Mouse (Mus musculus) MEL-GATA-1-ER (cell line): ENCODE data around the gene Vps33b.
"Not testable (repeated sequence)": the region's sequence is repeated elsewhere in the genome, so short reads cannot be mapped to it uniquely, and the experiment has no call there.

ENCODE experiments used
- DNase-seq: peaks from one replicate; pipeline ENCODE4 v3.0.0-alpha.2; 2012; ENCODE audit warnings: low read depth; ENCODE audit errors: extremely low read depth

Gene Vps33b

DNA sequence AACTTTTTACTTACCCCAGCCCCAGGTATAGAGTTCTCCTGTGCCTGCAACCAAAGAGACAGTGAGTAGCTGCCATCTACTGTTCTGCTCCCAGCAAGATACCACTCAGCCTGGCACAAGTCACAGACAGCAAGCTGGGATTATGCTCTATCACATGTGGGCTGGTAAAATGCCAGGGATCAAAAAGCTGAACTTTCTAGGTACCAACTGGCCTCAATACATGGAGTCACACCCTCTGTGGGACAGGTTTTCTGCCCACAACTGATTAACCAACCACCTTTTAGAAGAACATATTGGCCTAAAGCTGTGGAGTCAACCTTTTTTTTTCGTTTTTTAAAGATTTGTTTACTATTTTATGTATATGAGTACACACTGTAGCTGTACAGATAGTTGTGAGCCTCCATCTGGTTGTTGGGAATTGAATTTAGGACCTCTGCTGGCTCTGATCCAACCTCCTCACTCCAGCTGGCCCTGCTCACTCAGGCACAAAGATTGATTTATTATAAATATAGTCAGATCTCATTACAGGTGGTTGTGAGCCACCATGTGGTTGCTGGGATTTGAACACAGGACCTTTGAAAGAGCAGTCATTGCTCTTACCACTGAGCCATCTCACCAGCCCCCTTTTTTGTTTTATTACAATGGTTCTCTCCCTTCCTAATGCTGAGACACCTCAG, 48.1 kb downstream of the Vps33b start:
- no peak for DNase-seq

- DNase-seq: no peak
Measured at GRCm38 (mm10) chr7:80318670-80319069, 49.2 kb downstream of the Vps33b start.

- DNase-seq: no peak
Measured at GRCm38 (mm10) chr7:80319846-80320496, 50.5 kb downstream of the Vps33b start.

GRCm38 (mm10) chr7:80323336-80323735, 53.9 kb downstream of the Vps33b start:
- DNase-seq: no peak

GRCm38 (mm10) chr7:80324043-80324815, 54.8 kb downstream of the Vps33b start, which contains the start of gene Rccd1:
Rccd1 (minus strand) TSS chr7:80324454.
- peak; percentile 97 for DNase-seq

DNA sequence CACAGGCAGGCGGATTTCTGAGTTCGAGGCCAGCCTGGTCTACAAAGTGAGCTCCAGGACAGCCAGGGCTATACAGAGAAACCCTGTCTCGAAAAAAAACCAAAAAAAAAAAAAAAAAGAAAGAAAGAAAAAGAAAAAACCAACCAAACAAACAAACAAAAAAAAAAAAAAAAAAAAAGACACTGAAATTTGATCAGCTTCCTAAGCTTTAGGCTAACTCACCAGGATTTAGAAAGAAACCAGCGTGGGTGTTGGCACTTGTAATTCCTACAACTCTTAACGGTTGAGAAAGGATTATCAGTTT, 55.3 kb downstream of the Vps33b start:
- DNase-seq: not testable (repeated sequence)

DNA sequence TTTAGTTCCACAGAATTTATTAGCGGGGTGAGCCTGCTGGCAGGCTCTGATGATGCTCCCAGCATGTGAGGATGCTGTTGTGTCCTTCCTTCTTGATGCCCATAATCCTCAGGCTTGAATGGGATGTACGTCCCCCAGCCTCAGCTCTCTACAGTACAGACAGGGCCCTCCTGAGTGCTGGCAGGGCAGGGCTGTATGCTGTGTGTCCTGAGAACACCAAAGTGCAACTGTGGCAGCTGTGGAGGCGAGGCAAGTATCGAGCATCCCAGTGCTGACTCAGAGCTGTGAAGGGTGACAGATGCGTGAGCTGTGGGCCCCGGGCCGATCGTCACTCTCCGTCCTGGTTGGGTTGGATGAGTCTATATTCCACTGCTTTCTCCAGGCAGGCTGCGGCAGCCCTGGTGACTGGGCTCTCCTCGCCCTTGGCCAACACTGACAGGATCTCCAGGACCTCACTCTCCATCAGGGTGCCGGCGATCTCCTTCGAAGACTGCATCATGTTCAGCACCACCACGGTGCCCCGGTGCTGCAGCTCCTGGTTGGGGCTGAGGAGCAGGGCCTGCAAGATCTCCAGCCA, 55.9 kb downstream of the Vps33b start:
- DNase-seq: no peak

GRCm38 (mm10) chr7:80326076-80326475, 56.6 kb downstream of the Vps33b start:
- DNase-seq: no peak

DNA sequence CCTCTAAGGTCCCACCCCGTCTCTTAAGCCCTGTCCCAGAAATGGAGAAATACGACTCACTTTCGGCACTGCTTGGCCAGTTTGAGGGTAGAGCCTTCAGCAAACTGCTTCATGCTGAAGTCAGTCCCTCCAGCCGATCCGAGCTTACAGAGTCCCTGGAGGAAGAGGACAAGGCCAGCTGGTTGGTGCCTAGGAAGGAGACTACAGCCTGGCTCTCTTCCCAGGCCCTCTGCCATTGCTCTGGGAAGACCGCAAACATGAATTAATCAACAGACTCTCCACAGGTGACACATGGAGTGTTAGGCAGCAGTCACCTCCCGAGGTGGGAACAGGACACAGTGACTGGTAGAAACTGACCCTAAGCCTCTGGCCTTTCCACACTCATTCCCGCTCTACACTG, 60.8 kb downstream of the Vps33b start:
- DNase-seq: no peak

DNA sequence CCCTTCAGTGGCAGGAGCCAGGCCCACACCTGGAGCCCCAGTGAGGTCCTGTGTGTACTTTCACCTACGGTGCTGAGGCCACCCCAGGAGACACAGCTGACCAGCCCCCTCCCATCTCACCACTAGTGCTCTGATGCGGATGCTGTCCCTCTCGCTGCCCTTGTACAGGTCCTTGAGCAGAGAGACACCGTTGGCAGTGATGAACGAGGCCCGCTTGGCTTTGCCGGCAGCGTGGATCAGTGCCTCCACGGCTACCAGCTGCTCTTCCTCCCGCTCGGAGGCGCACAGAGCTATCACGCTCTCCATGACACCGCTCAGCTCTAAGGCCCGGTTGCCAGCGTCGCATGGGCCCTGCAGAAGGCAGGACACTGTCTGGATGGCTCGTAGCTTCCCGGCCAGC, 62.0 kb downstream of the Vps33b start:
- no peak for DNase-seq

GRCm38 (mm10) chr7:80334848-80335247, 65.4 kb downstream of the Vps33b start:
- no peak for DNase-seq

DNA sequence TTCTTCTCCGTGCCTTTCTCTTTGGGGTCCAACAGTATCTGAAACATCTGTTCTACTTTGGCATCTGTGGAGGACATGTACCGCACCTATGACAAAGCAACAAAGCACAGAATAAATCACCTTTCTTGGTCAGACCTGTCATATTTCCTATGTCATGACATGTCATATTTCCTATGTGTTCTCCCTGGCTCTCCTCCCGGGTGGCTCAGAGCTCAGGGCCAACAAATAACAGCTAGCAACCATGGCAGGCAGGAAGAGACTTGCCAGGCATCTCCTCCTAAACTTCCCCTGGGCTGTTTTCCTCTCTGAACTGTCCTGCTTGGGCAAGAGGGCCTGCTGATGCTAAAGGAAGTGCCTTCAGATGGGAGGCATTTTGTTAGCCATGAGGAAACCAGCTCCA, 67.5 kb downstream of the Vps33b start:
- DNase-seq: no peak

DNA sequence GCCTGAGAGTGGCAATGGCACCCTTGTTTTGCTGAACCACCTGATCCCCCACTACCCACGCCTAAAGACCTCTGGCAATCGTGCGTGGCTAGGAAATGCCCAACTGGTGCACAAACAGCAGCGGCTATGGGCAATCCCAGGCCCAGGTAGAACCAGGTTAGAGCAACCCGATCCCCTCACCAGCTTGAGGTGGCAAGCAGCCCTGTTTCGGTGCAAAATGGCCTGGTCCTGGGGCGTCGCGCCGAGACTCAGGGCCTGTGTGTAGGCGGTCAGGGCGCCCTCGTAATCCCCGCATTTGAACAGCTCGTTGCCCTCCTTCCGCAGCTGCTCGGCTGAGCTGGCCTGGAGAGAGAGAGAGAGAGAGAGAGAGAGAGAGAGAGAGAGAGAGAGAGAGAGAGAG, 69.9 kb downstream of the Vps33b start:
- no peak for DNase-seq

DNA sequence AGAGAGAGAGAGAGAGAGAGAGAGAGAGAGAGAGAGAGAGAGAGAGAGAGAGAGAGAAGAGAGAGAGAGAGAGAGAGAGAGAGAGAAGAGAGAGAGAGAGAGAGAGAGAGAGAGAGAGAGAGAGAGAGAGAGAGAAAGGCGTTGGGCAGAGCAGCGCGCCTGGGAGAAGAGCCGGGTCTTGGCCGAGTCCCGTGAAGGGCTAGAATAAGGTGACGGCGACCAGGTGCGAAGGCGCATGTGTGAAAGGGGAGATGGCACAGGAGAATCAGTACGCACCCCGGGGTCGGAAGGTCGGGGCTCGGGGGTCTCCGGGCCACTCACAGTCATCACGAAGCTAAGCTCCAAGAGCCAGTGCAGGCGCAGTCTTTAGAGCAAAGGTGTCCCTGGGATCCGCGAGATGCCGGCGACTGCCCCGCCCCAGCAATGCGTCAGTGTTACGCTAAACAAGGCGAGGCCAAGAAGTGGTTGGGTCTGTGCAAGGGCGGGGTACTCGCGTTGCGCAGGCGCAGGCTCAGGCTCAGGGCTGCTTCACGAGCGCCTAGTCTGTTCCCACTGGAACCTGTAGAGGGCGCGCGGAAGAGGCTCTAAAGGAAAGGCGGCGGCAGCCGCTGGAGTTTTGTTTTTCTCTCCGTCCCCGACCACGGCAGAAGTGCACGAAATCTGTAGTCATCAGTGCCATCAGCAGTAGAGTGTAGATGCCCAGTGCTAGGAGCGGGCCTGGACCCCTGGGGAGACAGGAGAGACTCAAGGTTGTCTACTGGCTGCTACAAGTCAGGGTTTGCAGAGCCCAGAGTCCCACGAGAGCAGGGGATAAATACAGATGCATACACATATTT, 70.6 kb downstream of the Vps33b start:
- DNase-seq: peak; percentile 90

- DNase-seq: peak; percentile 62
Measured at GRCm38 (mm10) chr7:80340793-80341192, 71.3 kb downstream of the Vps33b start, which contains the start of gene Unc45a. Unc45a (minus strand) TSS chr7:80341005.
